Mouse (Mus musculus) heart, adult 2 months (tissue): ENCODE measurements at regions not wholly inside any gene's neighbourhood (a gene's known extent, or its start where the extent isn't known, plus 50 kb on each side); places are given as distances from the start of the nearest gene placed in this dataset.

Experiments
- CTCF ChIP-seq: fragments of 200-600 bp; IDR thresholded peaks from 2 replicates; pipeline ENCODE4 v1.8.1; 2022; ENCODE audit warnings: antibody characterized with exemption, mild to moderate bottlenecking, moderate library complexity
- EP300 ChIP-seq: fragments of 200-500 bp; IDR thresholded peaks from 2 replicates; pipeline ENCODE4 v1.6.1; 2011; ENCODE audit warnings: low read depth, low read length, control low read depth; ENCODE audit not compliant: insufficient read depth

DNA sequence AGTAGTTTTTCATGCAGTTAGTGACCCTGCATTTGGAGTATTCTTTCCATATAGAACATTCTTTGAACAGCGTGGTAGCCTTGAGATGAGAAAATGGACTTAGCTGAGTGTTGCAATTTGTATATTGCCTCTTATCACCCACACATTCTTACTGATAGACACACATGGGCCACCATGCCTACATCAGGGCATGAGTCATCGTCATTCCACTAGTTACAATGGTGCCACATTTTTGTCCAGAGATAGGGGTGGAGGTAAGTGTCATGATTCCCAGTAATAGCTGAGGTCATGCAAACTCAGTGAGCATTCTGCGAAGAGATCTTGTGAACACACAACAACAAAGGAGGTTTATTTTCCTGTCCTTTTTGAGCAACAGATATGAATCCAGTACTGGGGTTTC lies 128.0 kb downstream of the Arrdc4 start:
- TF ChIP-seq EP300 (no peak), CTCF (no peak)
